28 mouse cellular contexts compared by ENCODE assay signal in the genomic region with DNA sequence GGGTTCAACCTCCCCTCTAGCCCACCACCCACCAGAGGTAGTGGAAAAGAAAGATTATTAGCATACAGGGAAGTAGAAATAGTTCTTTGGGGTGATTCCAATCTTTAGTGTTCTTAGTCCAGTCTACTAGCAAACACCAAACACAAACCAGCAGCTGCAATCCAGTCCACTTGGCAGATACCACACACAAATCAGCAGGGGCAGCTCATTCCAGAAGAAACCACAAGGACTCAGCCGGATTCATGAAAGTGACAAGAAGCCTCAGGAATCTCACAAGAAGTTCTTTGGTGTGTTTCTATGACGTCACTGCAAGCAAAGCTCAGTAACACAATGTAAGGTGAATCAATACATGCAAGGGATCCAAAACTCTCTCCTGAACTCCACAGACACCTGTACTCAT. TPM values are rescaled to one million over a fixed set of nuclear protein-coding genes. Genes with fewer than 3 reads are reported as not detected.
DNase-seq lines count a peak whose midpoint lies in the region; ATAC-seq and TF ChIP-seq lines count a peak whose summit lies in the region.
"Had no signal": no experiment of that assay in that cellular context is flagged by ENCODE, and none has a peak within 500 bp of the region (broad histone marks: within the 10 kb centered on the region; RNA-seq: fewer than 3 reads in every experiment).

No protein-coding gene starts in this region.

- no peaks in the 10 kb centered on the region for H3K27me3 ChIP-seq in kidney, adult 2 months (replicated peaks; ENCODE audit: control insufficient read depth, insufficient read depth, low read length)
- H3K27me3 ChIP-seq: forebrain, embryonic 12.5 days; forebrain, embryonic 15.5 days; heart, embryonic 13.5 days; Patski had no signal

- H3K36me3 ChIP-seq in kidney, adult 2 months (ENCODE audit: control insufficient read depth, insufficient read depth, low read length): no peaks in the 10 kb centered on the region
- H3K36me3 ChIP-seq: forebrain, embryonic 12.5 days; forebrain, embryonic 15.5 days; heart, embryonic 10.5 days; heart, embryonic 13.5 days had no signal

- no peak overlapping the region for H3K4me3 ChIP-seq in kidney, adult 2 months (ENCODE audit: insufficient read depth, low read depth, low read length)
- H3K4me3 ChIP-seq: forebrain, embryonic 12.5 days; forebrain, embryonic 15.5 days; heart, adult 2 months; heart, embryonic 10.5 days; heart, embryonic 13.5 days had no signal

- no peak for TF ChIP-seq CTCF in kidney, adult 2 months (conservative IDR thresholded peaks at IDR 0.05; ENCODE audit: insufficient read depth, insufficient read length, low read depth, low read length)

- H3K27ac ChIP-seq in kidney, adult 2 months (ENCODE audit: insufficient read depth, low read depth, low read length): no peak overlapping the region
- H3K27ac ChIP-seq: forebrain, embryonic 12.5 days; forebrain, embryonic 15.5 days; heart, adult 2 months; heart, embryonic 10.5 days; heart, embryonic 13.5 days; hindbrain, embryonic 14.5 days; hindbrain, postnatal 0 days had no signal

- no peak for TF ChIP-seq POLR2A in kidney, adult 2 months (IDR thresholded peaks at IDR 0.05; ENCODE audit: low read depth, low read length)

- H3K4me1 ChIP-seq in kidney, adult 2 months (ENCODE audit: control insufficient read depth, insufficient read depth, low read length): peaks cover 2% of the 10 kb centered on the region; the same call in 1 of the 2 replicates
- H3K4me1 ChIP-seq: forebrain, embryonic 12.5 days; forebrain, embryonic 15.5 days had no signal

- ATAC-seq in erythroblast, adult 5-6 weeks (replicated peaks; ENCODE audit: low FRiP score, poor library complexity, severe bottlenecking): no peak
- ATAC-seq: CD4-positive, CD25-positive, alpha-beta regulatory T cell, adult 4 months; forebrain, embryonic 15.5 days; hindbrain, postnatal 0 days; inflammation-experienced regulatory T-cells, adult 6 months; intestine, embryonic 16.5 days; Patski had no signal

- WGBS in kidney, adult 2 months: 83% methylated on average over 2 of the region's 2 CpGs

- peak; percentile 90 for DNase-seq in 3T3-L1 (ENCODE audit: low read depth, low spot score)
- DNase-seq in Muller cell, postnatal 12 days (ENCODE audit: inconsistent ontology term): peak; percentile 76
- DNase-seq in fibroblast of lung, adult 2 months (ENCODE audit: low read depth): peak; percentile 56
- no peak for DNase-seq in kidney, adult 2 months
- DNase-seq in cerebellum, adult 11 months: no peak
- DNase-seq: adrenal gland, adult 2 months; adrenal gland, postnatal 25 days; B cell, adult 2 months; cerebellum, adult 18-20 months; cerebellum, adult 9-10 months; cerebellum, postnatal 14 days; gastrocnemius, postnatal 10 days; gastrocnemius, postnatal 36 days; heart, adult 2 months; heart, postnatal 14 days; heart, postnatal 4 days had no signal

RNA-seq across cellular contexts. Expression of a gene that starts 43.9 kb away (rescaled TPM):
- total RNA-seq in erythroblast, adult 5-6 weeks (2015; ENCODE audit: low replicate concordance): 6.3 and 13.1 TPM in 2 replicates
- 5.2 and 5.4 TPM in 2 replicates for total RNA-seq in erythroblast, adult 5-6 weeks (2017; ENCODE audit: low replicate concordance)
- 4.7 and 5.8 TPM in 2 replicates for polyA plus RNA-seq in kidney, adult 2 months (2012; rRNA removed)

RNA-seq across cellular contexts. Expression of a gene that starts 44.1 kb away (rescaled TPM):
- total RNA-seq in erythroblast, adult 5-6 weeks (2015; ENCODE audit: low replicate concordance): not detected in 2 replicates
- total RNA-seq in erythroblast, adult 5-6 weeks (2017; ENCODE audit: low replicate concordance): not detected in 2 replicates
- polyA plus RNA-seq in kidney, adult 2 months (2012; rRNA removed): 5.1 and 5.9 TPM in 2 replicates
- total RNA-seq: granulocyte monocyte progenitor cell, adult 5-6 weeks had no signal
- polyA plus RNA-seq: adrenal gland, adult 2 months had no signal

Comparison
In these comparisons a context has a peak if more than half of its experiments do, and no peak if none do; other contexts are left out.
1. DNase-seq: peak in 3T3-L1 (single experiment), Muller cell, postnatal 12 days (single experiment) and fibroblast of lung, adult 2 months (single experiment); none in kidney, adult 2 months (single experiment) and cerebellum, adult 11 months (single experiment).